Mouse (Mus musculus) brain, embryonic 14.5 days (tissue): ENCODE measurements around the gene Zdhhc24.

Source experiments
- CTCF ChIP-seq: fragments of 200-500 bp; IDR thresholded peaks from 2 replicates; pipeline ENCODE4 v1.5.1; 2012; ENCODE audit warnings: inconsistent platforms, mild to moderate bottlenecking, moderate library complexity, borderline replicate concordance; ENCODE audit not compliant: insufficient read depth, insufficient read length; ENCODE audit errors: extremely low read depth
- POLR2A ChIP-seq: fragments of 200-500 bp; IDR thresholded peaks from 2 replicates; pipeline ENCODE4 v1.6.1; 2012; ENCODE audit warnings: mild to moderate bottlenecking, inconsistent platforms, borderline replicate concordance; ENCODE audit not compliant: poor library complexity, insufficient read depth, insufficient read length, severe bottlenecking; ENCODE audit errors: extremely low read depth

GRCm38 (mm10) chr19:4833977-4834376 lies 44.5 kb upstream of the Zdhhc24 start:
- TF ChIP-seq CTCF, result no peak
- TF ChIP-seq POLR2A, result no peak
